Mouse (Mus musculus): ENCODE results near the gene Tpsb2. TPM values are rescaled to one million over a fixed set of nuclear protein-coding genes. Genes with fewer than 3 reads are reported as not detected.

The Tpsb2 gene
- not detected for polyA plus RNA-seq (2012; fragmentation: generic; extraction: Trizol)

DNA sequence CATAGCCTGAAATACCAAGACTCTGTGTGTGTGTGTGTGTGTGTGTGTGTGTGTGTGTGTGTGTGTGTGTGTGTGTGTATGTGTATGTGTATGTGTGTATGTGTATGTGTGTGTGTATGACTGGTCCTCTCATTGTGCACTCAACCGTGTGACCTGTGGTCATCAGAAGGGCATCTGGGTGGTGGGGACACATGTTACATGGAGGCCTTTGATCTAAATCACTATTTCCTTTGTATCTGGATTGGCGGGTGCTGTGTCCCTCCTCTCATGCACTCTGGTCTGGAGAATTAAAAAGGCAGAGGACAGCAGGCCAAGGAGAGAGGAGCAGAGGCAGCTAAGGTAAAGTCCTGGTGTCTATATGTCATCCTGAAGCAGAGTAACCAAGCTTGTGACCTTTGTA is at the start of gene Tpsb2:
Tpsb2 (plus strand) TSS at position 301 of the 400 bp plus-strand sequence.

DNA sequence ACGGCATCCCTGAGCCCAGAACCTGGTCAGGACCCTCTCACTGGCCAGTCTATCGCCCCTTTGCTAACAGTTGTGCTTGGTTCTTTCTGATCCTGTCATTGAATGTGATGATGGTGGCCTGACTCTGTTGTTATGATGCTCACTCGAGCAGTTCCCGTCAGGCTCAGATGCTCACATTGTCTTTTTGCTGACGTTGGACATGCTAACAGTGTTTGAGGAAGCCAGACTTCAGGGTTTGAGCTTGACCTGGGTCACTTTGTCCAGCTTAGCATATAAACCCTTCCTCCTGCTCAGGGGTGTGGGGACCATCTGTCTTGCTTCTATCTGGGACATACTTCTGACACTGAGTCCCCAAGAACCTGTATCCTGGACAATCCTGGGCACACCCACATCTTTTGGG is 47.8 kb upstream of the Tpsb2 start, which contains the start of gene Prss29:
Prss29 (plus strand) TSS at position 301 of the 400 bp plus-strand sequence.

DNA sequence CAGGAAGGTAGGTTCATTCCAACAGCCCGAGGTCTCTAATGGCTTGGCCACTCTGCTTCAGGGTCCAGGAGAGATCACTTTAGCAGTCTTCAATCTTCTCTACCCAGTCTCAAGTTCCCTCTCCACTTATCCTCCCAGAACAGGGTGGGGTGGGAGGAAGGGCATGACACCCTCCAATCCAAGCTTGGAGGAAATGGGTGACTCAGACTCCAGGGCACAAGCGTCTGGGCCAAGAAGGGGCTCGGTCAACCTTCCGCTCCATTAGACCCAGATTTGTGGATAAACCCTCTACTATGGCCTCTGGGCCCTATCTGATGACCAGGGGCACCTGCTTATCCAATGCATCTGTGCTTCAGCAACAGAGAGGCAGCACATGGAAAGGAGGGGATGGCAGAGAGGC is 20.6 kb upstream of the Tpsb2 start, which contains the start of gene Tpsab1:
Tpsab1 (minus strand) TSS at position 101 of the 400 bp plus-strand sequence.

DNA sequence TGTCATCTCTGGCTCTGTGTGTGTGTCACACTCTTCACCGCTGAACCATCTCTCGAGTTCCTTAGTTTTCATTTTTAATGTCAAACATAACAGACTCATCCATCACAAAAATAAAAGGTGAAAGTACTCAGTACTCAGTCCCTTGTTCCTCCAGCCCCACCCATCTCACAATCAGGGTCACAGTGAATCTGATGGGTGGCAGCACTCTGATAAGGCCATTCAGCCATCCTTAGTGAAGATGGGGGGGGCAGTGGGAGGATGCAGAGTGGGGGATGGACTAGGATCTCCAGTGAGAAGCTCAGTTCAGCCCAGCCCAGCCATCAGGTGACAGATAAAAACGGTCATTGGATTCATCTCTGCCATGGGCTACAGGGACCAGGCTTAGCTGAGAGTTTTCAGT is 2.9 kb downstream of the Tpsb2 start, which contains the start of gene Tpsg1:
Tpsg1 (plus strand) TSS at position 301 of the 400 bp plus-strand sequence.

Other genes starting within 250 kb of the Tpsb2 start
- not detected for gene Ptx4, start 245.5 kb upstream of the Tpsb2 start, polyA plus RNA-seq (2012; fragmentation: generic; extraction: Trizol)
- gene Clcn7, start 232.9 kb upstream of the Tpsb2 start, polyA plus RNA-seq (2012; fragmentation: generic; extraction: Trizol) = 10 to 100 TPM in 1 of 2 experiments, 1 to 10 TPM in 1; 8.8 to 22.3 TPM
- gene Ccdc154, start 203.8 kb upstream of the Tpsb2 start, polyA plus RNA-seq (2012; fragmentation: generic; extraction: Trizol) = not detected
- gene Gm38655, start 190.8 kb upstream of the Tpsb2 start, polyA plus RNA-seq (2012; fragmentation: generic; extraction: Trizol) = not detected
- 10 to 100 TPM in 1 of 2 experiments, 1 to 10 TPM in 1; 4.9 to 10.7 TPM for gene BC003965, start 181.8 kb upstream of the Tpsb2 start, polyA plus RNA-seq (2012; fragmentation: generic; extraction: Trizol)
- gene Unkl, start 177.9 kb upstream of the Tpsb2 start, polyA plus RNA-seq (2012; fragmentation: generic; extraction: Trizol) = 1 to 10 TPM in 1 of 2 experiments, under 1 TPM in 1; 0.15 to 3.8 TPM
- 10 to 100 TPM; 15.9 to 49.7 TPM for gene Gnptg, start 126.2 kb upstream of the Tpsb2 start, polyA plus RNA-seq (2012; fragmentation: generic; extraction: Trizol)
- 10 to 100 TPM; 44.0 to 58.5 TPM for gene Tsr3, start 126.1 kb upstream of the Tpsb2 start, polyA plus RNA-seq (2012; fragmentation: generic; extraction: Trizol)
- gene Baiap3, start 109.9 kb upstream of the Tpsb2 start, polyA plus RNA-seq (2012; fragmentation: generic; extraction: Trizol) = under 1 TPM; 0.05 to 0.11 TPM
- gene Ube2i, start 91.7 kb upstream of the Tpsb2 start, polyA plus RNA-seq (2012; fragmentation: generic; extraction: Trizol) = 100 to 1,000 TPM; 272 to 366 TPM
- gene Prss34, start 67.9 kb upstream of the Tpsb2 start, polyA plus RNA-seq (2012; fragmentation: generic; extraction: Trizol) = not detected
- not detected for gene Prss28, start 57.7 kb upstream of the Tpsb2 start, polyA plus RNA-seq (2012; fragmentation: generic; extraction: Trizol)
- not detected for gene Prss29, start 47.7 kb upstream of the Tpsb2 start, polyA plus RNA-seq (2012; fragmentation: generic; extraction: Trizol)
- not detected for gene Tpsab1, start 20.7 kb upstream of the Tpsb2 start, polyA plus RNA-seq (2012; fragmentation: generic; extraction: Trizol)
- gene Tpsg1, start 3.0 kb downstream of the Tpsb2 start, polyA plus RNA-seq (2012; fragmentation: generic; extraction: Trizol) = not detected
- not detected for gene Cacna1h, start 67.5 kb downstream of the Tpsb2 start, polyA plus RNA-seq (2012; fragmentation: generic; extraction: Trizol)
- gene Tekt4, start 88.3 kb downstream of the Tpsb2 start, polyA plus RNA-seq (2012; fragmentation: generic; extraction: Trizol) = not detected
- not detected for gene Sstr5, start 131.0 kb downstream of the Tpsb2 start, polyA plus RNA-seq (2012; fragmentation: generic; extraction: Trizol)
- gene Sox8, start 204.4 kb downstream of the Tpsb2 start, polyA plus RNA-seq (2012; fragmentation: generic; extraction: Trizol) = not detected
- gene Lmf1, start 212.8 kb downstream of the Tpsb2 start, polyA plus RNA-seq (2012; fragmentation: generic; extraction: Trizol) = 10 to 100 TPM; 19.6 to 27.4 TPM

Measured in C3H10T1/2 (cell line).